Mouse (Mus musculus) neural tube, embryonic 12.5 days (tissue): Measurements from ENCODE around the gene Gm20532. TPM values are rescaled to one million over a fixed set of nuclear protein-coding genes. Genes with fewer than 3 reads are reported as not detected.

Experiments used
- ATAC-seq: fragments of 200-750 bp; cut with Nextera tagmentation; 2 replicates; pipeline ENCODE4 v1.8.0; 2017; ENCODE audit warnings: low read depth, mild to moderate bottlenecking, moderate TSS enrichment, moderate library complexity; ENCODE audit not compliant: low FRiP score
- H3K27ac ChIP-seq: fragments of 300-500 bp; sonication (generic); 2 replicates; pipeline ENCODE4 v1.5.1; 2016
- H3K27me3 ChIP-seq: fragments of 300-500 bp; sonication (generic); replicated peaks from 2 replicates; pipeline ENCODE4 v1.6.1; 2016; ENCODE audit warnings: mild to moderate bottlenecking
- H3K36me3 ChIP-seq: fragments of 300-500 bp; sonication (generic); 2 replicates; pipeline ENCODE4 v1.6.1; 2016; ENCODE audit warnings: mild to moderate bottlenecking
- H3K4me1 ChIP-seq: fragments of 300-500 bp; sonication (generic); 2 replicates; pipeline ENCODE4 v1.6.1; 2016
- H3K4me2 ChIP-seq: fragments of 300-500 bp; sonication (generic); replicated peaks from 2 replicates; pipeline ENCODE4 v1.6.1; 2016; ENCODE audit warnings: mild to moderate bottlenecking
- H3K4me3 ChIP-seq: fragments of 300-500 bp; sonication (generic); 2 replicates; pipeline ENCODE4 v1.5.1; 2016
- H3K9ac ChIP-seq: fragments of 300-500 bp; sonication (generic); 2 replicates; pipeline ENCODE4 v1.6.1; 2016; ENCODE audit warnings: mild to moderate bottlenecking
- H3K9me3 ChIP-seq: fragments of 300-500 bp; sonication (generic); 2 replicates; pipeline ENCODE4 v1.6.1; 2016; ENCODE audit warnings: mild to moderate bottlenecking
- WGBS: fragments of 180-500 bp; shearing (Covaris S2); methylation state at CpG from one replicate; pipeline ENCODE4 v1.1.7; 2016; 5-methylcytosine and 5-hydroxymethylcytosine counted together
- polyA plus RNA-seq: library from polyadenylated mRNA; unstranded; fragments of >200 nt; fragmentation: Nextera tagmentation; extraction: Ambion mirVana; gene quantifications from 2 replicates; pipeline ENCODE4 v1.2.1, GENCODE M21; 2016

The Gm20532 gene
- polyA plus RNA-seq, 1 experiment from 2014 or later: not detected

GRCm38 (mm10) chr2:26575378-26575777 lies 11.1 kb upstream of the Gm20532 start:
- no peak overlapping the region for H3K27ac ChIP-seq

GRCm38 (mm10) chr2:26575865-26576264 lies 10.6 kb upstream of the Gm20532 start:
- no peak for ATAC-seq
- H3K36me3 ChIP-seq: no peaks in the 10 kb centered on the region
- H3K27ac ChIP-seq: no peak overlapping the region
- no peak overlapping the region for H3K9ac ChIP-seq
- peaks cover 25% of the 10 kb centered on the region for H3K4me1 ChIP-seq
- H3K4me3 ChIP-seq: no peak overlapping the region
- H3K27me3 ChIP-seq: no peaks in the 10 kb centered on the region
- H3K4me2 ChIP-seq: no peak overlapping the region
- WGBS: 56% methylated on average over 4 of the region's 4 CpGs
- no peaks in the 10 kb centered on the region for H3K9me3 ChIP-seq

More at GRCm38 (mm10) chr2:26575378-26575777, 11.1 kb upstream of the Gm20532 start:
- no peak overlapping the region for H3K9ac ChIP-seq
- no peaks in the 10 kb centered on the region for H3K9me3 ChIP-seq
- H3K4me2 ChIP-seq: no peak overlapping the region
- no peaks in the 10 kb centered on the region for H3K27me3 ChIP-seq
- WGBS: 91% methylated on average over 1 of the region's 1 CpGs
- no peak overlapping the region for H3K4me3 ChIP-seq
- H3K4me1 ChIP-seq: peaks cover 25% of the 10 kb centered on the region
- no peak for ATAC-seq
- H3K36me3 ChIP-seq: no peaks in the 10 kb centered on the region

GRCm38 (mm10) chr2:26576462-26576861 lies 10.0 kb upstream of the Gm20532 start:
- no peak overlapping the region for H3K27ac ChIP-seq
- H3K4me3 ChIP-seq: no peak overlapping the region
- H3K36me3 ChIP-seq: no peaks in the 10 kb centered on the region
- no peak overlapping the region for H3K4me2 ChIP-seq
- no peaks in the 10 kb centered on the region for H3K27me3 ChIP-seq
- no peak for ATAC-seq
- no peaks in the 10 kb centered on the region for H3K9me3 ChIP-seq
- WGBS: 53% methylated on average over 4 of the region's 4 CpGs
- H3K9ac ChIP-seq: no peak overlapping the region
- H3K4me1 ChIP-seq: peaks cover 25% of the 10 kb centered on the region

- Histone ChIP-seq H3K4me1 (peaks cover 23% of the 10 kb centered on the region), H3K36me3 (no peaks in the 10 kb centered on the region), H3K9ac (peak overlapping the region; percentile 36; the same call in 1 of the 2 replicates), H3K9me3 (no peaks in the 10 kb centered on the region), H3K4me2 (no peak overlapping the region), H3K27me3 (no peaks in the 10 kb centered on the region), H3K4me3 (no peak overlapping the region), H3K27ac (0 out of 2 replicates have a peak overlapping the region, but pooled peaks have one; percentile 13)
- no peak for ATAC-seq
- 46% methylated on average over 6 of the region's 6 CpGs for WGBS
Observed at GRCm38 (mm10) chr2:26578369-26578768, 8.1 kb upstream of the Gm20532 start.

GRCm38 (mm10) chr2:26579714-26580113 lies 6.7 kb upstream of the Gm20532 start, which contains the start of gene Egfl7:
Gene Egfl7, plus strand, starts transcription at chr2:26580014.
- H3K4me3 ChIP-seq: no peak within 1 kb of the TSS
- H3K9me3 ChIP-seq: no peaks in the 10 kb centered on the region
- no peaks in the 10 kb centered on the region for H3K36me3 ChIP-seq
- H3K27me3 ChIP-seq: no peaks in the 10 kb centered on the region; the same call in 1 of the 2 replicates
- 97% methylated on average over 1 of the region's 1 CpGs for WGBS
- no peak within 1 kb of the TSS for H3K27ac ChIP-seq
- peaks cover 11% of the 10 kb centered on the region for H3K4me1 ChIP-seq
- H3K9ac ChIP-seq: no peak within 1 kb of the TSS
- no peak within 1 kb of the TSS for H3K4me2 ChIP-seq
- ATAC-seq: no peak

- H3K4me2 ChIP-seq: no peak overlapping the region
- WGBS: 92% methylated on average over 5 of the region's 5 CpGs
- H3K9me3 ChIP-seq: no peaks in the 10 kb centered on the region
- no peaks in the 10 kb centered on the region for H3K36me3 ChIP-seq
- no peak for ATAC-seq
- peaks cover 11% of the 10 kb centered on the region for H3K4me1 ChIP-seq
- H3K9ac ChIP-seq: no peak overlapping the region
- no peak overlapping the region for H3K4me3 ChIP-seq
- H3K27ac ChIP-seq: no peak overlapping the region
- no peaks in the 10 kb centered on the region; the same call in 1 of the 2 replicates for H3K27me3 ChIP-seq
Observed at GRCm38 (mm10) chr2:26580751-26581150, 5.7 kb upstream of the Gm20532 start.

GRCm38 (mm10) chr2:26582203-26582602 lies 4.2 kb upstream of the Gm20532 start:
- Histone ChIP-seq H3K4me2 (no peak overlapping the region), H3K9ac (no peak overlapping the region), H3K4me1 (peaks cover 20% of the 10 kb centered on the region), H3K9me3 (no peaks in the 10 kb centered on the region), H3K36me3 (no peaks in the 10 kb centered on the region), H3K4me3 (no peak overlapping the region), H3K27ac (no peak overlapping the region), H3K27me3 (no peaks in the 10 kb centered on the region; the same call in 1 of the 2 replicates)
- no peak for ATAC-seq
- 58% methylated on average over 2 of the region's 2 CpGs for WGBS

GRCm38 (mm10) chr2:26582741-26583140 lies 3.7 kb upstream of the Gm20532 start:
- ATAC-seq: no peak
- Histone ChIP-seq H3K4me2 (no peak overlapping the region), H3K36me3 (no peaks in the 10 kb centered on the region), H3K4me3 (no peak overlapping the region), H3K27ac (no peak overlapping the region), H3K9me3 (no peaks in the 10 kb centered on the region), H3K27me3 (no peaks in the 10 kb centered on the region; the same call in 1 of the 2 replicates), H3K4me1 (peaks cover 19% of the 10 kb centered on the region), H3K9ac (no peak overlapping the region)
- 73% methylated on average over 7 of the region's 7 CpGs for WGBS

- no peaks in the 10 kb centered on the region; the same call in 1 of the 2 replicates for H3K27me3 ChIP-seq
- H3K36me3 ChIP-seq: no peaks in the 10 kb centered on the region
- no peak for ATAC-seq
- H3K4me2 ChIP-seq: no peak overlapping the region
- no peaks in the 10 kb centered on the region for H3K9me3 ChIP-seq
- no peak overlapping the region; the same call in 1 of the 2 replicates for H3K4me3 ChIP-seq
- H3K9ac ChIP-seq: no peak overlapping the region
- H3K27ac ChIP-seq: peak overlapping the region; percentile 20; the same call in 1 of the 2 replicates
- 62% methylated on average over 11 of the region's 11 CpGs for WGBS
- peaks cover 10% of the 10 kb centered on the region for H3K4me1 ChIP-seq
Observed at GRCm38 (mm10) chr2:26583640-26584039, 2.8 kb upstream of the Gm20532 start.

GRCm38 (mm10) chr2:26585713-26586112 lies 726 bp upstream of the Gm20532 start:
- Histone ChIP-seq H3K9me3 (no peaks in the 10 kb centered on the region), H3K4me1 (peaks cover 9% of the 10 kb centered on the region), H3K27me3 (no peaks in the 10 kb centered on the region; the same call in 1 of the 2 replicates), H3K27ac (peak overlapping the region; percentile 38; the same call in 1 of the 2 replicates), H3K4me3 (peak overlapping the region; percentile 9; the same call in 1 of the 2 replicates), H3K4me2 (no peak overlapping the region), H3K36me3 (no peaks in the 10 kb centered on the region), H3K9ac (no peak overlapping the region; the same call in 1 of the 2 replicates)
- whole genome bisulfite sequencing: 68% methylated on average over 6 of the region's 6 CpGs
- ATAC-seq: no peak

- H3K4me2 ChIP-seq: peak overlapping the region; percentile 76
- WGBS: 8% methylated on average over 11 of the region's 11 CpGs
- H3K36me3 ChIP-seq: no peaks in the 10 kb centered on the region
- H3K9ac ChIP-seq: peak overlapping the region; percentile 63
- H3K27ac ChIP-seq: no peak overlapping the region
- peaks cover 9% of the 10 kb centered on the region for H3K4me1 ChIP-seq
- H3K9me3 ChIP-seq: no peaks in the 10 kb centered on the region
- H3K27me3 ChIP-seq: no peaks in the 10 kb centered on the region; the same call in 1 of the 2 replicates
- H3K4me3 ChIP-seq: peak overlapping the region; percentile 55
- no peak; the same call in none of the 2 replicates for ATAC-seq
Observed at GRCm38 (mm10) chr2:26587044-26587405, 586 bp downstream of the Gm20532 start.

GRCm38 (mm10) chr2:26588573-26588972 lies 2.1 kb downstream of the Gm20532 start:
- ATAC-seq: no peak
- Histone ChIP-seq H3K36me3 (no peaks in the 10 kb centered on the region), H3K9ac (0 out of 2 replicates have a peak overlapping the region, but pooled peaks have one; percentile 10), H3K4me2 (peak overlapping the region; percentile 24; the same call in 1 of the 2 replicates), H3K27ac (no peak overlapping the region), H3K27me3 (no peaks in the 10 kb centered on the region; the same call in 1 of the 2 replicates), H3K9me3 (no peaks in the 10 kb centered on the region), H3K4me3 (no peak overlapping the region), H3K4me1 (peaks cover 9% of the 10 kb centered on the region)
- WGBS: 55% methylated on average over 4 of the region's 4 CpGs

- no peak overlapping the region for H3K4me3 ChIP-seq
- H3K9ac ChIP-seq: no peak overlapping the region
- no peak overlapping the region for H3K27ac ChIP-seq
- peaks cover 9% of the 10 kb centered on the region for H3K4me1 ChIP-seq
- no peak overlapping the region for H3K4me2 ChIP-seq
- H3K27me3 ChIP-seq: no peaks in the 10 kb centered on the region
- ATAC-seq: no peak
- H3K36me3 ChIP-seq: no peaks in the 10 kb centered on the region
- H3K9me3 ChIP-seq: no peaks in the 10 kb centered on the region
- 92% methylated on average over 10 of the region's 10 CpGs for WGBS
Observed at GRCm38 (mm10) chr2:26589284-26589683, 2.8 kb downstream of the Gm20532 start.
